Mouse (Mus musculus) heart, embryonic 14.5 days (tissue): ENCODE results near the gene Gm39115. TPM values are rescaled to one million over a fixed set of nuclear protein-coding genes. Genes with fewer than 3 reads are reported as not detected.

ENCODE experiments used
- ATAC-seq: fragments of 200-750 bp; cut with Nextera tagmentation; 2 replicates; pipeline ENCODE4 v1.8.0; 2017; ENCODE audit warnings: low read depth, moderate TSS enrichment; ENCODE audit not compliant: insufficient number of reproducible peaks, insufficient read depth, low FRiP score
- H3K27ac ChIP-seq, 2 experiments: fragments of 200-500 bp in 1 of 2; fragments of 300-500 bp in 1 of 2; sonication (generic) in 1 of 2; replicated peaks in 1 of 2; 2 replicates each; pipeline ENCODE4 v1.5.1; 2012 to 2014; ENCODE audit warnings: low read depth in 2 of 2, low read length in 2 of 2, control low read depth in 1 of 2, mild to moderate bottlenecking in 1 of 2, mixed read lengths in 1 of 2; ENCODE audit not compliant: control insufficient read depth in 1 of 2, insufficient read depth in 1 of 2
- H3K27me3 ChIP-seq: fragments of 300-500 bp; sonication (generic); 2 replicates; pipeline ENCODE4 v1.6.1; 2014; ENCODE audit warnings: mild to moderate bottlenecking, low read length, control low read depth; ENCODE audit not compliant: control insufficient read depth, insufficient read depth
- H3K36me3 ChIP-seq: fragments of 300-500 bp; sonication (generic); 2 replicates; pipeline ENCODE4 v1.6.1; 2014; ENCODE audit warnings: mild to moderate bottlenecking, control low read depth, low read length, mixed read lengths; ENCODE audit not compliant: control insufficient read depth, insufficient read depth
- H3K4me1 ChIP-seq, 2 experiments: fragments of 200-500 bp in 1 of 2; fragments of 300-500 bp in 1 of 2; sonication (generic) in 1 of 2; 2 replicates each; pipeline ENCODE4 v1.6.1; 2012 to 2014; ENCODE audit warnings: low read length in 2 of 2, control low read depth in 1 of 2, mixed read lengths in 1 of 2; ENCODE audit not compliant: control insufficient read depth in 2 of 2, insufficient read depth in 2 of 2
- H3K4me2 ChIP-seq: fragments of 300-500 bp; sonication (generic); 2 replicates; pipeline ENCODE4 v1.6.1; 2014; ENCODE audit warnings: mild to moderate bottlenecking, low read length
- H3K4me3 ChIP-seq, 2 experiments: fragments of 200-500 bp in 1 of 2; fragments of 300-500 bp in 1 of 2; sonication (generic) in 1 of 2; 2 replicates each; pipeline ENCODE4 v1.5.1; 2012 to 2014; ENCODE audit warnings: low read length in 2 of 2, mild to moderate bottlenecking in 2 of 2, control low read depth in 1 of 2, low read depth in 1 of 2, moderate library complexity in 1 of 2; ENCODE audit not compliant: control insufficient read depth in 1 of 2, insufficient read depth in 1 of 2
- H3K9ac ChIP-seq: fragments of 300-500 bp; sonication (generic); 2 replicates; pipeline ENCODE4 v1.6.1; 2014; ENCODE audit warnings: mild to moderate bottlenecking, low read length
- H3K9me3 ChIP-seq: fragments of 300-500 bp; sonication (generic); 2 replicates; pipeline ENCODE4 v1.6.1; 2016; ENCODE audit warnings: low read length, control low read depth; ENCODE audit not compliant: control insufficient read depth
- WGBS: fragments of 180-500 bp; shearing (Covaris S2); extraction: QIAGEN DNeasy Blood & Tissue Kit; methylation state at CpG from one replicate; pipeline ENCODE4 v1.1.7; 2014; 5-methylcytosine and 5-hydroxymethylcytosine counted together
- polyA plus RNA-seq: library from polyadenylated mRNA; unstranded; fragments of >200 nt; fragmentation: Nextera tagmentation; extraction: Ambion mirVana; gene quantifications from 2 replicates; pipeline ENCODE4 v1.2.1, GENCODE M21; 2014

The Gm39115 gene
- polyA plus RNA-seq, 1 experiment from 2014 or later: not detected

DNA sequence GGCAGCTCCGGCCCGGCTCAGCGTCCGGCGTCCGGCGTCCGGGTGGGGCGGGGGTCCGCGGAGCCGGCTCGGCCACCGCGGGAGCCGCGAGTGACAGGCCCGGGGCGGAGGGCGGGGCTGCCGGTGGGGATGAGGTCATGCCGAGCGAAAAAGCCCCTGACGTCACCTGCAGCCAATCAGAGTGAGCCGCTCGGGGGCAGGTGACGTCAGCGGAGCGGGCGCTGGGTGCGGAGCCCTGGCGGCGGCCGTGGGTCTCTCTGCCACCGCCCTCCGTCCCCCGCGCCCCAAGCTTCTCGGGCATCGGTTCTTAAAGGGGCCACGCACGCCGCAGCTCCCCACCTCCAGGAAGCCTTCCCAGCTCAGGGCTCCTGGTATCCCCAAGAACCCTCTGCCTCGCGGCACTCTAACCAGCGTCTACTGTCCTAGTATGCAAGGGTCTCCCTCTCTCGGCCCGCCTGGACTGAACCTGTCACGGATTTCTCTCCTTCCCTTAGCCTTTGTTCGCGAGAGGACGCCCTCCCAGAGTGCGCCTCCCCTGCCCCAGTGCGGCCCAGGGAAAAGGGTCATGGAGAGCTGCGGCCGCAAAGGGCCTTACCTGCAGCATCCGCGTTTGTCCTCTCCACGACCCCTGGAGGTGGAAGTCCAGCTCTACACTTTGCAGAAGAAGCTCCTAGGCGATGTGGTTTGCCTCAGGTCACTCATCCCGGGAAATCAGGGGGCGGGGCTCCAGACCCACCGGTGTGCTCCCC, 40.5 kb downstream of the Gm39115 start, which contains the start of gene Dusp8:
Dusp8 (minus strand) TSS at position 661 of the 749 bp plus-strand sequence.
- Histone ChIP-seq H3K4me1 (peaks cover 33 to 34% of the 10 kb centered on the region in 2 experiments), H3K4me2 (peak within 1 kb of the TSS; percentile 91), H3K4me3 (peak within 1 kb of the TSS; percentile 88 to 97), H3K27me3 (peaks cover 10% of the 10 kb centered on the region), H3K27ac (peak within 1 kb of the TSS; percentile 71 to 84), H3K36me3 (no peaks in the 10 kb centered on the region), H3K9me3 (no peaks in the 10 kb centered on the region), H3K9ac (peak within 1 kb of the TSS; percentile 96)
- under 1% methylated on average over 43 of the region's 63 CpGs for WGBS
- peak; percentile 84 for ATAC-seq

DNA sequence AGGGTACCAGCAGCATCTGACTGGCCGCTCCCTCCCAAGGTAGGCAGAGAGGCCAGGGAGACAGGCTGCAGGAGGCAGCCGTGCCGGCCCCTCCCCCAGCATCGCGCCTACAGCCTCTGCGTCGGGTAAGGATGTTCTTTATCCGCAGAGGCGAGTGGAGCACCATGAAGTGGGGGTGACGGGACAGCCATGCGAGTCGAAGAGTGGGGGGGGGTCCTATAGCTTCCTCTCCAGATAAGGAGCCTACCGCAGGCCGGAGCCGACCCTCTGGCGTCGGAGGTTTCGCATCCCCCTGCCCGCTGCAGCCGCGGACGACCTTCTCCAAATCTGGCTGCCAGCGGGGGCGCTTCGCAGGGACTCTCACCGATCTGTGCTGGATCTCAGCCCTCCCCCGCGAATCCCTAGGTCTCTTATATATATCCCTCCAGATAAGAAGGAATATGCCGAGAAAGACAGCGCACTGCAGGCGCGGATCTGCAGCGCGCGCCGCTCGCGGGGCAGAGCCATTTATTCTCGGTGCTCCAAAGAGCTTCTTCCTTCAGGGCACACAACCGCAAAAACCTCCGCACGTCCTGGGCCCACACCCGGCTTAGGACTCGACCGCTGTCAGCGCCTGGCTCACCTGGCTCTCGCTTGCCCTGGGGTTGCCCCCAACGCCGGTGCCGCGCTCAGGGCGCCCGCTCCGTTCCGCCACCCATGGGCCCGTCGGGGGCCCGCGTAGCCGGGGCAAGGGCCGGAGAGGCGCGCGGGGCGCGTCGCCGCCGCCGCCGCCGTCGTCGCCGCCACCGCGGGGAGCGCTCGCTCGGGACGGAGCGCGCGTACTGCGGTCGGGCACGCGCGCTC, 41.3 kb downstream of the Gm39115 start:
- H3K27ac ChIP-seq: peak overlapping the region; percentile 71 to 84
- ATAC-seq: peak; percentile 11; the same call in 1 of the 2 replicates
- H3K36me3 ChIP-seq: no peaks in the 10 kb centered on the region
- peak overlapping the region; percentile 88 to 97 for H3K4me3 ChIP-seq
- under 1% methylated on average over 86 of the region's 89 CpGs for WGBS
- peak overlapping the region; percentile 96 for H3K9ac ChIP-seq
- no peaks in the 10 kb centered on the region for H3K9me3 ChIP-seq
- peaks cover 40 to 42% of the 10 kb centered on the region in 2 experiments for H3K4me1 ChIP-seq
- H3K4me2 ChIP-seq: peak overlapping the region; percentile 91
- peaks cover 10% of the 10 kb centered on the region for H3K27me3 ChIP-seq

- H3K36me3 ChIP-seq: no peaks in the 10 kb centered on the region
- H3K4me2 ChIP-seq: peak overlapping the region; percentile 91
- H3K9ac ChIP-seq: peak overlapping the region; percentile 96
- no peaks in the 10 kb centered on the region for H3K9me3 ChIP-seq
- ATAC-seq: no peak
- peak overlapping the region; percentile 88 to 97 for H3K4me3 ChIP-seq
- H3K27ac ChIP-seq: no peak overlapping the region
- H3K27me3 ChIP-seq: peaks cover 6% of the 10 kb centered on the region
- 37% methylated on average over 6 of the region's 6 CpGs for WGBS
- peaks cover 47 to 50% of the 10 kb centered on the region in 2 experiments for H3K4me1 ChIP-seq
These were observed 42.1 kb downstream of the Gm39115 start for GRCm38 (mm10) chr7:142093696-142094240.

GRCm38 (mm10) chr7:142092991-142093390, 42.8 kb downstream of the Gm39115 start:
- Histone ChIP-seq H3K27me3 (peaks cover 6% of the 10 kb centered on the region), H3K4me3 (0 out of 4 replicates have a peak overlapping the region, but pooled peaks of 1 of the 2 experiments have one; percentile 97)

DNA sequence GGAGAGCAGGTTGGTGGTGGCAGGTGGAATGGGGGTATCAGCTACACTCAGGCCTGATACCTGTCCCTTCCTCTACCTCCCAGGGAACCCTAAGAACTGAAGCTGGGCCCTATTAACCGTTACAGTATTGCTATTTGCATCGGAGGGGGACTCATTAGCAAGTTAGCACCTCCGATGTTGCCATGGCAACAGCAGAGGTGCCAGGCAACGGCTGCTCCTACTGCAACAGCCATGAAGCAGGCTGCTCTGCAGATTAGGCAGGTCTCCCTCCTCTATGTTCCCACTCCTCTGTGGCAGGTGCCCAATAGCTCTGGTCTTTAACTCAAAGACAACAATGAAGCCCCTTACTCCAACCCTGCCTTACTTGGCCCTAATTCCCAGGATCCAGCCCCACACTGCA, 44.0 kb downstream of the Gm39115 start:
- peaks cover 52 to 65% of the 10 kb centered on the region in 2 experiments for H3K4me1 ChIP-seq
- no peak for ATAC-seq
- no peak overlapping the region for H3K4me3 ChIP-seq
- H3K4me2 ChIP-seq: no peak overlapping the region
- H3K9me3 ChIP-seq: no peaks in the 10 kb centered on the region
- H3K27ac ChIP-seq: no peak overlapping the region
- peaks cover 5% of the 10 kb centered on the region for H3K27me3 ChIP-seq
- WGBS: 10% methylated on average over 4 of the region's 4 CpGs
- H3K36me3 ChIP-seq: peaks cover 16% of the 10 kb centered on the region
- H3K9ac ChIP-seq: no peak overlapping the region

More at GRCm38 (mm10) chr7:142092991-142093390, 42.8 kb downstream of the Gm39115 start:
- Histone ChIP-seq H3K9ac (peak overlapping the region; percentile 96; the same call in 1 of the 2 replicates), H3K4me1 (peaks cover 54 to 57% of the 10 kb centered on the region in 2 experiments), H3K4me2 (peak overlapping the region; percentile 91), H3K27ac (no peak overlapping the region), H3K9me3 (no peaks in the 10 kb centered on the region), H3K36me3 (peaks cover 5% of the 10 kb centered on the region)
- 41% methylated on average over 1 of the region's 1 CpGs for WGBS
- ATAC-seq: no peak

- Histone ChIP-seq H3K4me1 (peaks cover 55 to 80% of the 10 kb centered on the region in 2 experiments), H3K27me3 (no peaks in the 10 kb centered on the region), H3K27ac (peak overlapping the region in 1 of 2 experiments; percentile 26; a peak in 3 of 4 replicates), H3K9me3 (no peaks in the 10 kb centered on the region), H3K4me2 (0 out of 2 replicates have a peak overlapping the region, but pooled peaks have one; percentile 6), H3K36me3 (peaks cover 35% of the 10 kb centered on the region), H3K4me3 (no peak overlapping the region), H3K9ac (peak overlapping the region; percentile 9)
- 46% methylated on average over 17 of the region's 17 CpGs for WGBS
- no peak for ATAC-seq
These were observed 46.0 kb downstream of the Gm39115 start for GRCm38 (mm10) chr7:142089648-142090447.
